Mouse (Mus musculus): ENCODE results near the gene 1110004F10Rik.

GRCm38 (mm10) chr7:116131390-116131789 is 92.2 kb downstream of the 1110004F10Rik start:
- TF ChIP-seq CTCF (IDR thresholded peaks at IDR 0.05; ENCODE audit: extremely low read depth, insufficient read depth, low read length) (0 out of 2 replicates have a peak, but pooled peaks have one; percentile 26), POLR2A (IDR thresholded peaks at IDR 0.05; ENCODE audit: extremely low read depth, insufficient read depth, low read length) (no peak)
